Mouse (Mus musculus) limb, embryonic 15.5 days (tissue): Measurements from ENCODE around the gene Cutal. TPM values are rescaled to one million over a fixed set of nuclear protein-coding genes. Genes with fewer than 3 reads are reported as not detected.
A peak's percentile ranks its signal among the peaks of the same experiment; 100 is the strongest.

Experiments used
- ATAC-seq: fragments of 200-750 bp; cut with Nextera tagmentation; 2 replicates; pipeline ENCODE4 v1.8.0; 2017; ENCODE audit warnings: low read depth, moderate TSS enrichment; ENCODE audit not compliant: insufficient number of reproducible peaks, low FRiP score, low TSS enrichment
- H3K27ac ChIP-seq: fragments of 300-500 bp; sonication (generic); 2 replicates; pipeline ENCODE4 v1.5.1; 2015; ENCODE audit warnings: moderate library complexity, mild to moderate bottlenecking, inconsistent platforms
- H3K27me3 ChIP-seq: fragments of 300-500 bp; sonication (generic); 2 replicates; pipeline ENCODE4 v1.6.1; 2015; ENCODE audit warnings: inconsistent platforms
- H3K36me3 ChIP-seq: fragments of 300-500 bp; sonication (generic); 2 replicates; pipeline ENCODE4 v1.6.1; 2015; ENCODE audit warnings: inconsistent platforms
- H3K4me1 ChIP-seq: fragments of 300-500 bp; sonication (generic); 2 replicates; pipeline ENCODE4 v1.6.1; 2015; ENCODE audit warnings: inconsistent platforms
- H3K4me2 ChIP-seq: fragments of 300-500 bp; sonication (generic); 2 replicates; pipeline ENCODE4 v1.6.1; 2015; ENCODE audit warnings: mild to moderate bottlenecking, inconsistent platforms
- H3K4me3 ChIP-seq: fragments of 300-500 bp; sonication (generic); 2 replicates; pipeline ENCODE4 v1.5.1; 2015; ENCODE audit warnings: mild to moderate bottlenecking, inconsistent platforms
- H3K9ac ChIP-seq: fragments of 300-500 bp; sonication (generic); 2 replicates; pipeline ENCODE4 v1.6.1; 2015; ENCODE audit warnings: inconsistent platforms
- H3K9me3 ChIP-seq: fragments of 300-500 bp; sonication (generic); 2 replicates; pipeline ENCODE4 v1.6.1; 2016; ENCODE audit warnings: inconsistent platforms
- WGBS: fragments of 180-500 bp; shearing (Covaris S2); methylation state at CpG from one replicate; pipeline ENCODE4 v1.1.7; 2015; 5-methylcytosine and 5-hydroxymethylcytosine counted together
- polyA plus RNA-seq: library from polyadenylated mRNA; unstranded; fragments of >200 nt; fragmentation: Nextera tagmentation; extraction: Ambion mirVana; gene quantifications from 2 replicates; pipeline ENCODE4 v1.2.1, GENCODE M21; 2015

Cutal gene
- polyA plus RNA-seq, 1 experiment from 2014 or later: 0.18 TPM

DNA sequence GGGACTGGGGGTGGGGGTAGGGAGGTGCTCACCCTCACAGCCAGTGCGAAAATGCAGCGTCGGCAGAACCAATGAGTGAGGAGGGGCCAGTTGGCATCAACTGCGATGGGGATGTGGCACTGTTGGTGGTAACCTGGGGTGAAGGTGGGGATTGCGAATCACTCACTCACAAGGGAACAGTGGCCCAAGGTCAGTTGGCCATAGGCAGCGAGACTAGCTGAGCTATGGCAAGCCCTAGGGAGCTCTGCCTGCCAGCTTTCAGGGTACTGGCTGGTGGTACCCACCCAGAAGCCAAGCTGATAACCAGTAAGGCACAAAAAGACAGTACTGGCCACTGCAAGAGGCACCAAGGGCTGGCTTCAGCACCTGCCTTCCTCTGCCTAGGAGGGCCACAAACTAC lies 32.2 kb downstream of the Cutal start:
- no peak for ATAC-seq
- H3K4me1 ChIP-seq: peaks cover 24% of the 10 kb centered on the region
- no peak overlapping the region for H3K9ac ChIP-seq
- H3K27me3 ChIP-seq: peaks cover 29% of the 10 kb centered on the region
- no peak overlapping the region for H3K27ac ChIP-seq
- no peak overlapping the region for H3K4me2 ChIP-seq
- WGBS: 59% methylated on average over 6 of the region's 6 CpGs
- peaks cover 12% of the 10 kb centered on the region for H3K36me3 ChIP-seq
- H3K4me3 ChIP-seq: no peak overlapping the region
- no peaks in the 10 kb centered on the region for H3K9me3 ChIP-seq

DNA sequence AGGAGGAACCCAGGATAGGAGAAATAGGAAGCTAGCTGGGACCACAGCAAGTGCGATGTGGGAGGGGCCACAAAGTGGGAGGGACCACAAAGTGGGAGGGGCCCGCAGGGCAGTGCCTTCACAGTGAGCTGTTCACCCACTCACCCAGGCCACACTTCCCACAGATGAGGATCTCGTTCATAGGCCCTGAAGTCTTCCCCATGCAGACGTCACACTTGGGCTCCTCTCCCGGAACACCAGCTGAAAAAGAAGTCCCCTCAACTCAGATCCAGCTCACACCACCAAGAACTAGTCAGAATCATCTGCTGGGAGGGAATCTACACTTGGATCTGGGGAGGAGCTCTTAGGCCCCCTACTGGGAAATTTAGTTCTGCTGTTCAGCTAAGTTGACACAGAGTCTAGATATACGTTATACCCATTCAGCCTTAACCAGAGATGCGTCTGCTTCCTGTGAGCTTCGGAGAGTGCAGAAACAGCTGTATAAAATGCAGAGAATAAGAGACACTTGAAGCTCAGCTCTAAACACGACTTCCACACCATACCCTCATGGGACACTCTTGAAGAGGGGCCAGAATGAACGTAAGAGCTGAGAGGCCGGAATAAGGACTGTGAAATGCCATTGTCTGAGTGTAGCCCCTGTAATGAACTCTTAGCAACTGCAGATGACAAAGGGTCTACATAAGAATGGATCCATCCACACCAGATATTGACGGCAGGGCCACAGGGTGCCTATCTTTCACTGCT lies 32.8 kb downstream of the Cutal start:
- H3K27me3 ChIP-seq: peaks cover 35% of the 10 kb centered on the region
- no peaks in the 10 kb centered on the region for H3K9me3 ChIP-seq
- H3K4me3 ChIP-seq: no peak overlapping the region
- no peak overlapping the region for H3K27ac ChIP-seq
- H3K9ac ChIP-seq: no peak overlapping the region
- 45% methylated on average over 12 of the region's 12 CpGs for WGBS
- ATAC-seq: no peak
- H3K4me2 ChIP-seq: no peak overlapping the region
- H3K36me3 ChIP-seq: peaks cover 9% of the 10 kb centered on the region
- peaks cover 24% of the 10 kb centered on the region for H3K4me1 ChIP-seq

DNA sequence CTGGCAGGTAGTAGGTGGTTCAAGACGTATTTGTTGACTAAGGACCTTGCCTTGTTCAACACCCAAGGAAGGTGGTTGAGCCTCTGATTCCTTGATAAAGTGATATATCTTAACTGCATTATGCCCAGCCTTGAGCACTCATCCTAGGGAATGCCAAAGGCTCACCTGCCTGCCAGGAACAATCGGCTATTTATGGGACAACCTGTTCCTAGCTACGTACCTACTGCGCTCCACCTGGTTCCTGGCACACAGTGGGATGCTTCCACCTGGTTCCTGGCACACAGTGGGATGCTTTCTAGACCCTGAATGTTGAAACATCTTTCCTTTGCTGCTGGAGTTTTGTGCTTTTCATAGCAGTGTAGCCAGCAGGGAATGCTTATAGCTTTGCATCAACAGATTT lies 35.5 kb downstream of the Cutal start:
- H3K4me1 ChIP-seq: peaks cover 31% of the 10 kb centered on the region
- H3K27ac ChIP-seq: no peak overlapping the region
- peaks cover 5% of the 10 kb centered on the region; the same call in 1 of the 2 replicates for H3K36me3 ChIP-seq
- H3K27me3 ChIP-seq: peaks cover 58% of the 10 kb centered on the region
- WGBS: 89% methylated on average over 4 of the region's 4 CpGs
- no peak overlapping the region for H3K9ac ChIP-seq
- ATAC-seq: no peak
- H3K4me2 ChIP-seq: no peak overlapping the region
- no peak overlapping the region for H3K4me3 ChIP-seq
- no peaks in the 10 kb centered on the region for H3K9me3 ChIP-seq

DNA sequence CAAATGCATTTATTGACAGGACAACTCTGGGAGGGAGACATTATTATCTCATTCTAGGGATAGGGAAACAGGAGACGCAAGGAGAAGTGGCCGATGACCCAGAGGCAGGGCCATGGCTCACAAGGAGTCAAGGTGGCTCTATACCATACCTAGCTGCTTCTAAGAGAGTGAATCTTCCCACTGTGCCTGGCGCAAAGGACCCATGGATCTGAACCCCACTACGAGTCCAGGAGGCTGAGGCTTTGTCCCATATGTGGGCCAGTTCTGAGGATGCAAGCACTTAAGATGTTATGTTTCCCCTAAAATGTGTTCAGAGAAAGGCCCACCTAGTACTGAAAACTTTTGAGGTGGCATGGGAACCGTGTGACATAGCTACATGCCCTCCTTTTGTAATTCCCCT lies 37.7 kb downstream of the Cutal start:
- no peaks in the 10 kb centered on the region for H3K9me3 ChIP-seq
- WGBS: 81% methylated on average over 5 of the region's 5 CpGs
- ATAC-seq: no peak
- peaks cover 65% of the 10 kb centered on the region for H3K27me3 ChIP-seq
- H3K4me2 ChIP-seq: no peak overlapping the region
- no peak overlapping the region for H3K9ac ChIP-seq
- peaks cover 24% of the 10 kb centered on the region for H3K4me1 ChIP-seq
- H3K27ac ChIP-seq: no peak overlapping the region
- peaks cover 5% of the 10 kb centered on the region; the same call in 1 of the 2 replicates for H3K36me3 ChIP-seq
- no peak overlapping the region for H3K4me3 ChIP-seq

DNA sequence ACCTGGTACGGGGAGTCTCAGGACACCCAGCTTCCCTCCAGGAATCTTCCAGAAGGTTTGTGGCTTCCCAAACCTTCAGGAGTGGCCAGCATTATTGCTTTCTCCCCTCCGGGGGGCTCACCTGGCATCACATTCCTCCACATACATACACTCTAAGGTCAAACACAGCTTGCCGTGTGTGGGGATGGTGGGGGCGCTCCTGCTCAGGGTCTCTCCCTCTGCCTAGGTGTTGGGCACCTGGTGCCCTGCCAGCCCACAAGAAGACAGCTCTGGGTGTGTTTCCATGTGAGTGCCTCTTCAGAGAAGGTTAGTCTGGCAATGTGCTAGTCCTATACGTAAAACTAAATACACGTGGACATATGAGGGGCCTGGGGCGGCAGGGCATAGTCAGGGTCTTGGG lies 38.4 kb downstream of the Cutal start:
- ATAC-seq: no peak
- 0 out of 2 replicates have a peak overlapping the region, but pooled peaks have one; percentile 60 for H3K9ac ChIP-seq
- no peaks in the 10 kb centered on the region for H3K9me3 ChIP-seq
- peaks cover 65% of the 10 kb centered on the region for H3K27me3 ChIP-seq
- H3K4me3 ChIP-seq: peak overlapping the region; percentile 59
- peaks cover 5% of the 10 kb centered on the region; the same call in 1 of the 2 replicates for H3K36me3 ChIP-seq
- peak overlapping the region; percentile 92 for H3K4me2 ChIP-seq
- WGBS: 33% methylated on average over 7 of the region's 7 CpGs
- H3K4me1 ChIP-seq: peaks cover 23% of the 10 kb centered on the region
- no peak overlapping the region for H3K27ac ChIP-seq

DNA sequence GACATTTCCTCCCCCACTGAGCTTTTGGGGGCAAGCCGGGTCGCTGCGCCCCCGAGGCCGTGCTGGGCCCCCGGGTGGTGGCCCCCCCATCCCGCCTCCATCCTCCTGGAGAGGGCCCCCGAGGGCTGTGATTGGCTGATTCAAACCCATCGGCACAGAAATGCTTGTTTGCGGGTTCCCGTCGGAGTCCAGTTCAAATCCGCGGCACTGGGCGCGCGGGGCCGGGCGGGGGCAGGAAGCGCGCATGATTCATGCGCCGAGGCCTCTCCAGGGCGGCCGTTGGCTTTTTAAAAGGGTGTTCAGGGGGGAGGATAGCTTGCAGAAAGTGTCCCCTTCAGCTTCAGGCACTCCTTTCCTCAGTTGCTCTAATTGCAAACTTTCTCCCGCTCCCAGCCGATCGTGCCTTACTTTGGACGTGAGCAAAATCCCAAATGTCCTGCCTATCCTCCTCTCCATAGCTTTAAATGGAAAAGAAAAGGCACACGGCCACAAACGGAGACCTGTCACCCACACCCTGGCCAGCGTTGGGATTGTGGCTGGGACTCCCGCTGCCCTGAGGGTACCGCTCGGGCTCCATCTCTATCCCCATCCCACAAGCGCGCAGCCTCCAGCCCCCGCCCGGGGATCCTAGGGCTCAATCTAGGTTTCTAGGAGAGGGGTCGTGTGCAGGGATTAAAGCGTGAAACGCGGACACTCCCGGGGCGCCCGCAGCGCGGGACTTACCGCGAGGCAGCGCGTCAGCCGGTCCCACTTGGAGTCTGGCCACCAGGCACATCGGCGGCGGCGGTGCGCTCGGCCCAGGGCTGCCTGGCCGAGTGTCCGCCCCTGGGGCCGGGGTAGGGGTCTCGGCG lies 39.2 kb downstream of the Cutal start, which contains the start of gene Phf19:
Gene Phf19, minus strand, starts transcription at position 809 of the 851 bp plus-strand sequence.
- Histone ChIP-seq H3K27ac (peak within 1 kb of the TSS; percentile 39), H3K4me1 (peaks cover 23% of the 10 kb centered on the region), H3K27me3 (peaks cover 65% of the 10 kb centered on the region), H3K4me3 (peak within 1 kb of the TSS; percentile 59), H3K36me3 (peaks cover 5% of the 10 kb centered on the region; the same call in 1 of the 2 replicates), H3K9me3 (no peaks in the 10 kb centered on the region), H3K4me2 (peak within 1 kb of the TSS; percentile 92), H3K9ac (peak within 1 kb of the TSS; percentile 60)
- ATAC-seq: peak; percentile 35
- under 1% methylated on average over 61 of the region's 64 CpGs for WGBS

DNA sequence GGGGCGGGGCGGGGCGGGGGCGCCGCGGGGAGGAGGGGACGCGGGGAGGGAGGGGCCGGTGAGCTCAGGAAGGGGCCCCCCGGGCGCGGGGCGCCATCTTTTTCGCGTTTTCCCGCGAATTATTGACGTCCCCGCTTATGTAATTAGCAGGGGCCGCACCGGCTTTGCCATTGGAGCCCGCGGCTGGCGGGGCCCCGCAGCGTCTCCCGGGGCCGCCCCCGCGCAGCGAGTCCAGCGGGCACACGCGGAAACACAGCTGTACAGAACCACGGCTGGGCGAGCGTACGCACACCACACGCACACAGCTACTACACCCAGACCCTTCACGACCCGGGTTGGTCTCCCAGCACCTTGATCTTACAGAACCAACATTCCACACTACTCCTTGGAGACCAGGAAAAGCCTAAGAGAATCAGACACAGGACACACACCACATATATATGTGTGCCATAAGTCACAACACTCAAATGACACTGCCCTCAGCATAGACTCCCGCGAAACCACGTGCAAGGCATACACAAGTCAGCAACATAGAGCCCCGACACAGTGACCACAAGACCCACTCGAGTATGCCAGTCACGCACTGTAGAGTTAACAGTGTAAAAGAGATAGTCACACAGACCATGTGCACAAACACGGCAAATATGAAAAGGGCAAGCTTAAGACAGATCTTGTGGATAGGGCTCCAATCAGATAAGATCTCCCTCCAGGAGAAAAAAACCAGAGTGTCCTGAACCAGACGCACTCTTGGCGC lies 40.0 kb downstream of the Cutal start:
- peak overlapping the region; percentile 92 for H3K4me2 ChIP-seq
- peak overlapping the region; percentile 33; the same call in 1 of the 2 replicates for H3K27ac ChIP-seq
- ATAC-seq: no peak
- peak overlapping the region; percentile 59 for H3K4me3 ChIP-seq
- H3K9me3 ChIP-seq: no peaks in the 10 kb centered on the region
- H3K4me1 ChIP-seq: peaks cover 23% of the 10 kb centered on the region
- peak overlapping the region; percentile 60 for H3K9ac ChIP-seq
- peaks cover 5% of the 10 kb centered on the region; the same call in 1 of the 2 replicates for H3K36me3 ChIP-seq
- WGBS: 3% methylated on average over 42 of the region's 50 CpGs
- peaks cover 61% of the 10 kb centered on the region for H3K27me3 ChIP-seq

DNA sequence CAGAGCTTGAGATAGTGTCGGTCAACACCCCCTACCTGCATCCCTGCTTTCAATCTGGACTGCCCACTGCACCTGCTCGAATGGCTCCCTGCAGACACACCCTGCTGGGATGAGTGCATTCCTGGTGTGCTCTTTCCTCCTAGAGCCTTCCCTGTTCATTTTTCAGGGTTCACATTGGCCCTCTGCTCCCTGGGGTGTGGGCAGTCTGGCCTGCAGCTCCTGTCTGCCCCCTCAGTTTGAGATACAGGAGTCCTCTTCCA lies 40.6 kb downstream of the Cutal start:
- no peaks in the 10 kb centered on the region for H3K9me3 ChIP-seq
- H3K27ac ChIP-seq: no peak overlapping the region
- H3K4me1 ChIP-seq: peaks cover 23% of the 10 kb centered on the region
- H3K36me3 ChIP-seq: peaks cover 5% of the 10 kb centered on the region; the same call in 1 of the 2 replicates
- 16% methylated on average over 2 of the region's 2 CpGs for WGBS
- H3K9ac ChIP-seq: no peak overlapping the region
- H3K4me2 ChIP-seq: peak overlapping the region; percentile 92
- ATAC-seq: no peak
- peaks cover 56% of the 10 kb centered on the region for H3K27me3 ChIP-seq
- H3K4me3 ChIP-seq: peak overlapping the region; percentile 59; the same call in 1 of the 2 replicates

DNA sequence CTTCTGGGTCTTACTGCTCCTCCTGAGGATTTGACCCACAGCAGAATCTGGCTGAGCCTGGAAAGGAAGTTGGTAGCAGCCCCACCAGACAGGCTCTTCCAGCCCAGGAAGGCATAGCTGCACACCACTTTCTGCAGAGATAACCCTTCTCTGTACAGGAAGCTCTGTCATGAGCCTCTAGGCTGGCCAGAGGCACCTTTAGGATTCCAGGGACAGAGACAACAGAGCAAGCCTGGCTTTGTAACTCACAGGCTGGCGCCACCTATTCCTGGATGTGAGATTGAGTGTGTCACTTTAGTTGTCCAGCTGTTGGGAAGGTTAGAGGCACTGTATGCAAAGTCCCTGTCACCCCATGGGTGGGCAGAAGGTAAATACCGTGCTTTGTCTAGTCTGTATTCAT lies 40.9 kb downstream of the Cutal start:
- WGBS: 61% methylated on average over 2 of the region's 2 CpGs
- Histone ChIP-seq H3K27me3 (peaks cover 52% of the 10 kb centered on the region), H3K27ac (no peak overlapping the region), H3K4me1 (peaks cover 23% of the 10 kb centered on the region), H3K4me3 (no peak overlapping the region), H3K9me3 (no peaks in the 10 kb centered on the region), H3K4me2 (no peak overlapping the region), H3K9ac (no peak overlapping the region), H3K36me3 (peaks cover 5% of the 10 kb centered on the region; the same call in 1 of the 2 replicates)
- ATAC-seq: no peak

DNA sequence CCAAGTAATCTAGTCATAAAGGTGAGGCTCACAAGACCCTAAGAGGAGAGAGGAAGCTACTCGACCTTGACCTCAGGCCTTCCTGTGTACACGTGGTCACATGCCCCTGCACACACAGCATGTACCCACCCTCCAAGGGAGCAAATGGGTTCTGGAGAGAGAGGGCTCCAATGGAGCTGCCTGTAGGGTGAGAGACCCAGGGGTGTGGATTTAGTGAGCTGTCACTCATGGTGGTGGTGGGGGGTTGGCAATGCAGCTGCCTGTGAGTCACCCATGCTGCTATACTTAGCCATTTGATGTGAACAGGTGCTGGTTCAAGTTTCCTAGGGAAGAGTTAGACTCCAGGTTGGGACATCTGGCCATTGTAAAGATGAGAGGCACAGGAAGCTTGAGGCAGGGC lies 45.9 kb downstream of the Cutal start:
- peaks cover 7% of the 10 kb centered on the region for H3K27me3 ChIP-seq
- ATAC-seq: 0 out of 2 replicates have a peak, but pooled peaks have one; percentile 48
- H3K27ac ChIP-seq: no peak overlapping the region
- WGBS: 42% methylated on average over 2 of the region's 2 CpGs
- H3K9me3 ChIP-seq: no peaks in the 10 kb centered on the region
- H3K4me3 ChIP-seq: no peak overlapping the region
- H3K36me3 ChIP-seq: no peaks in the 10 kb centered on the region
- no peak overlapping the region for H3K9ac ChIP-seq
- H3K4me2 ChIP-seq: no peak overlapping the region
- H3K4me1 ChIP-seq: peaks cover 3% of the 10 kb centered on the region; the same call in 1 of the 2 replicates

DNA sequence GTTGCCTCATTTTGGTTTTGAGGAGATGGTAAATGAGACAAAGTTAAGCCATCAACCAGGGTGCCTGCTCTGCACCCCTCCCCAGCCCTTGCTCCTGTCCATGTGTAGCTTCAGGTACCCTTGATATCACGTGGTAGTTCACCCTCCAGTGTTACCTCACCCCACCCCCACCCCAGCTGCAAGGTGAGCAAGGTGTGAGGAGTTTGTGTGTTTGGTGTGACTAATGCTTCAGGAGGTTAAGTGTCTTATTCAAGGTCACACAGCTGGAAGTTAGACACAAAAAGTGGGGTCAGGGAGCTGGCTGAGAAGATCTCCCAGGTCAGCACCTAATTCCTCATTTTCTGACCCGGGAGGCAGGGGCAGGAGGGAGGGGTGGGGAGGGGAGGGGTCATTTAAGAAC lies 48.5 kb downstream of the Cutal start:
- no peak for ATAC-seq

More for the DNA sequence above, 48.5 kb downstream of the Cutal start:
- peaks cover 12% of the 10 kb centered on the region for H3K4me1 ChIP-seq
- no peak overlapping the region for H3K27ac ChIP-seq
- no peaks in the 10 kb centered on the region for H3K36me3 ChIP-seq
- no peak overlapping the region for H3K9ac ChIP-seq
- H3K4me2 ChIP-seq: no peak overlapping the region
- H3K4me3 ChIP-seq: no peak overlapping the region
- WGBS: 25% methylated on average over 2 of the region's 2 CpGs
- H3K27me3 ChIP-seq: no peaks in the 10 kb centered on the region
- H3K9me3 ChIP-seq: no peaks in the 10 kb centered on the region
